Mouse (Mus musculus) thymus, postnatal 0 days (tissue): ENCODE results near the gene Hilpda. TPM values are rescaled to one million over a fixed set of nuclear protein-coding genes. Genes with fewer than 3 reads are reported as not detected.
A peak's percentile ranks its signal among the peaks of the same experiment; 100 is the strongest.

Experiments used
- DNase-seq: peaks from one replicate; pipeline ENCODE4 v3.0.0-alpha.2; 2015; ENCODE audit warnings: low spot score
- polyA plus RNA-seq: library from polyadenylated mRNA; unstranded; fragments of >200 nt; fragmentation: Nextera tagmentation; extraction: Ambion mirVana; gene quantifications from 2 replicates; pipeline ENCODE4 v1.2.1, GENCODE M21; 2015

The Hilpda gene
- polyA plus RNA-seq, 1 experiment from 2014 or later, result 55.2 TPM

DNA sequence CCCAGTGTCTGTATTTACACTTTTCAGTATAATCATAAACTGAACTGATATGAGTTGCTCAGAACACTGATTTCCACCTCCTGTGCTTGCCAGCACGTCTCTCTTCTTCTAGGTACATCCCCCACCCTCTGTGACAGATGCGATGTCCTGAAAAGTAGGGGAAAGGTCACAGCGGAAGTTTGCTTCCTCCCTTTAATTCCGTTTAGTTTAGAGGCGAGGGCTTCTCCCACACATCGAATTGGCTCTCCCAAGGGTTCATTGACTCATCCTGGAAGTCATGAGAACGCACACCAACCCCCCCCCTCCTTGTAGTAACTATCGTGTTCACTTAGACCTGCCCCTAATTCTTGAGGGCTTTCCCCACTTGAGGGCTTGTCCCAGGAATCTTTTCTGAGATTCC is 1.3 kb upstream of the Hilpda start:
- peak; percentile 77 for DNase-seq

DNA sequence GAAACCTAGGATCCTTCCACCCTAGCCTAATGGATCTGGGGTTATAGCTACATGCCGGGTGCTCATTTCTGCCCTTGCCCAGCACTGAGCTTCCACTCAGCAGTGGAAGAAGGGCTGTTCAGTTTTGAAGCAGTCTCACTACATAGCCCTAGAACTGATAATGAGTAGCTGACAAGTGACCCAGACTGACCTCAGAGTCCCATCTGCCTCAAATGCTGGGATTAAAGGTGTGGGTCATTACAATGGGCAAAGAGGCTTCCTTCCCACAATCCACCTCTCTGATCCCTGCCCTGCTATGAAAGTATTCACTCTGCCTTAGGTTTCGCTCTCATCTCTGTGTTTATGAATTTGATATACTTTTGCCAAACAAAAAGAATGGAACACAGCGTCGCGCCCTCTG is 4.5 kb downstream of the Hilpda start:
- DNase-seq, result no peak

DNA sequence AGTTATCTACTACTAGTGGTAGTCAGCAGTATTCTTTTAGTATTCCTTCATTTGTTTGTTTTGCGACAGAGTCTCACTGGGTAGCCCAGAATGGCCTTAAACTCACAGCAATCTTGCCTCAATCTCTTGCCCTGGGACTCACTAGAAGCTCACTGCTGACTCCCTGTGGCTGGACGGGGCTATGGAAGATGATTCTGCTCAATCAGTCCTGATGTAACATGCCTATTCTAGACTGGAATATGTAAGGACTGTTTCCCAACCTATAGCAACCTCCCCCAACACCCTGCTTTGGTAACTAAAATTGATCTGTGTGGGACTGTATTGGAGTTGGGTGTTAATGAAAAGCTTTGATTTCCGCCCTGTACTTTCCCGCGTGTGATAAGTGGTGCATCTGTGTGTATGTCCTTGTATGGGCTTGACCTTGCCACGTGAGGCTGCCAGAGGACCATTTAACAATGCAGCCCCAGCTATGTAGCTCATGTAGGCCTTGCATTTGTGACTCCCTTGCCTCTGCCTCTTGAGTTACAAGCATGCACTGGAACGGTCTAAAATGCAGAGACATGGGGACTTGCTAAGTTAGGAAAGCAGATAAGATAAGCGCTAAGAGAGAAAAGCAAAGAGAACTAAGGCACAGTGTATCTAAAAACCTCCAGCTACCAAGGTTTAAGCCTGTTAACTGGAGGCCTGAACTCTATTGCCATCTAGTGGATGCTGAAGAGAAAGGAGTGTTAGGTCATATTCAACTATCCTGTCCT is 6.4 kb downstream of the Hilpda start:
- peak; percentile 68 for DNase-seq

DNA sequence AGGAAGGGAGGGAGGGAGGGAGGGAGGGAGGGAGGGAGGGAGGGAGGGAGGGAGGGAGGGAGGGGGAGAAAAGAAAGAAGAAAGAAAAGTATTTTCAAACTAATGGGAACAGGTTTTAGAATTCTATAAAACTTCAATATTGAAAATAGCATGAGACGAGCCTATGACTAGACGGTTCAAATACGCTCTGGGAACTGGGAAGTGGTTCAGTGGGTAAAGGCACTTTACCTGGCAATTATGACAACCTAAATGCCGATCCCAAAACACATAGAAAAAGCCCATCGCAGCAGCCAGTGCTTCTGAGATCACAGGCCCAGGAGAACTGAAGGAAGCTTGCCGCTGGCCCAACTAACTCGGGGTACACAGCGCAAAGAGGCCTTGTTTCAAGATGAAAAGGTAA is 7.0 kb downstream of the Hilpda start, which contains the start of gene Fam71f2:
Gene Fam71f2, plus strand, starts transcription at position 301 of the 400 bp plus-strand sequence.
- DNase-seq, result no peak

DNA sequence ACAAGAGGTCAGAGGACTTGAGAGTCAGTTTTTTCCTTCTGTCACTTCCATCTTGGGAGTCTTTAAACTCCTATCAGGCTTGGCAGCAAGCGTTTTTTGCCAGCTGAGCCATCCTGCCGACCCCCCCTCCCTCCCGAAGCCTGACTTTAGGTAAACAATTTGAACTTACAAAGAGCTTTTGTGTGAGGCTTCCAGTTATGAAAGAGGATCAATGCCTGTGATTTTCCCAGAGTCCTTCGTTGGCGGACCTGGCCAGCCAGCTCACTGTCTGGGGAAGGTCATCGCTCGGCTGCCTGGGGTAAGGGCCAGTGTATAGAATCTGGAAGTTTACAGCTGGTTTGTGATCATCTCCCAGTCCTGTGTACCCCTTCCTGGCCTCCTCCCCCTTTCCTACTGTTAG is 8.4 kb downstream of the Hilpda start:
- no peak for DNase-seq

DNA sequence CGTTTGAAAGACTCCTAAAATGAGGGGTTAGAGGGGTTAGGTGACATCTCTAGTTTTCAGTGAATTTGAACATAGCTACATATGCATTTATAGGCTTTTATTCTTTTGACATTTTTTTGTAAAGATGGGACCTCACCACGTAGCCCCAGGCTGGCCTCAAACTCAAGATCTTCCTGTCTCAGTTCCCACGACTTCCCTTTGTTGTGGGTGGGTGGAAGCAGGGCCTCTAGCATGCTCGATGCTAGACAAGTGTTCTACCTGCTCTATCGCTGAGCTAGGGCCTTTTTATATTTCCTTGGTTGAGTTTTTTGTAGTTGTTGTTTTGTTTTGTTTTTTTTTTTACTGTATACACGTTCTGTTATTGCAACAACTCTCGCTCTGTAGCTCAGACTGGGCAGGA is 14.6 kb downstream of the Hilpda start:
- DNase-seq, result peak; percentile 42

DNA sequence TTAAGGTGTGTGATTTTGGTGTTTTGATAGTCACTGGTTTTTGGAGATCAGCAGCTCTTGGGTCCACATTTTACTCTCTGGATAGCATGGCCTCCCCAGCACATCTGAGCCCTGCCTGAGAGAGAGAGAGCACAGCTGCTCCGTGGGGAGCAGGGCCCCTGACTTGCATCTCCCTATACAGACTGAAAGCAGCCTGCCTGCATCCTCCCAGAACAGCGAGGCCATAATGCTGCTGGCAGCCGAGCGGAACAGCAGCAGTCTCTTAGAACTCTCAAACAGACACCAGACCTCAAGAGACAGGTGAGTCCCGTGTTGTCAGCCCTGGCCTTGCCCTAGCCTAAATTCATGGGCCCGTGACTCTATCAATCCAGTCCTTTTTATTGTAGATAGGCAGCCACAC is 15.2 kb downstream of the Hilpda start:
- DNase-seq, result peak; percentile 50

DNA sequence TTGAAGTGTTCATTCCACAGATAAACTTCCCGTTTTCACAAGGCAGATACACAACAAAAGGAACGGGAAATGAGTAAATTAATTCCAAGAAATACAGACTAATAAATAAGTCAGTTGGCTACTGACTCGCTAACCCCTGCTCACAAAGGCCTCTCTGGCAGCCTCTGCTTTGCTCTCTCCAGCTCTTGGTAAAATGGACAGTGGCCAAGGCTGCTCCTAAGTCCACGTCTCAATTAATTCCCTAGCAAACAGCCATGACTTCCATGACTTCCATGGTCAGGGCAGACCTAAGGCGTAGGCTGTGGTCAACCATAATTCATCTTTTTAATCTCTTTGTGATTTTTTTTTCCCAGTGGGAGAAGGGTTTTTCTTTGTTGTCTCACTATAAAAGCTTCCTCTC is 15.7 kb downstream of the Hilpda start:
- no peak for DNase-seq

DNA sequence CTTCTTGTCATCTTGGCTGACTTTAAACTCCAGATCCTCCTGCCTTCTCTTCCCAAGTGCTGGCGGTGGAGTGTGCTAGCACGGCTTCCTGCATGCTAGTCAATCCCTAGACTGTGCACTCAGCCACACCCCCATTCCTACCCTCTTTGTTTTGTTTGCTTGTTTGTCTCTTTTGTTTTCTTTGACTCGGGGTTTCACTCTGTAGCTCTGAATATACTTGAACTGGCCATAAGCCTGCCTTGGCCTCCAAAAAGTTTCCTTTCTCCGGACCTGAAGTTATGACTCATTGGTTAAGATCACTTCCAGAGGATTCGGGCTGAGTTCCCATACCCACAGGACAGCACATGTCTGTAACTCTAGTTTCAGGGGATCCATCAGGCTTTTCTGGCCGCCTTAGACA is 16.4 kb downstream of the Hilpda start:
- no peak for DNase-seq

DNA sequence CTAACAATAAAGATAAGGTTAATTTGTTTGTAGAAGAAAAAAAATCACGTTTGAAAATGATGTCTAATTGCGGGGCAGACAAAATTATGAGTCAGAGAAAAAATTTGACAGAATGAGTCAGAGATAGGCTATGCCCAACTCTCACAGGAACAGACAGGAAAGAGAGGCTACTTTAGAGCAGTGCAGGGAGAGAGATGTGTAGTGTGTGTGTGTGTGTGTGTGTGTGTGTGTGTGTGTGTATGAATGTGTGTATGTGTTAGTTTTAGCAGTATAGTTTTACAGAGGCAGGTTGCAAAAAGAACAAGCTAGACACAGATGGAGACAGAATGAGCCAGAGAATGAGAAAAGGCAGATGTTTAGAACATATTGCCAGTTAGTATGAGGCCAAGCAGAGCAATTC is 26.8 kb downstream of the Hilpda start:
- DNase-seq, result no peak

DNA sequence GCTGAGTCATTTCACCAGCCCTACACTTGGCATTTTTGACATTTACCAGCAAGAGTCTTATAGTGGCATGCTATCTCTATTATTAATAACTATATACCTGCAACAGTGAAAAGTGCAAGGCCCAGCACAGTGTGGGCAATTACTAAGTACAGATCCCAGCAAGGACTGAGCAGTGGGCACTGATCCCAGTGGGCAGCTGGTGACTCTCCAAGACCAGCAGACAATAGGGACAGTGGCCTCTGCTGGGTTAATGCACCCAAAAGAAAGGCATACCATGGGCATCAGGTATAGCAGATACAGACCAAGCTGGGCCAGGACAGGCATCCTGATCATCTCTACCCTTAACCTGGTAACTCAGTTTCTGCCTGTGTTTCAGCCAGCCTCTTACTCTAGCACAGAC is 31.0 kb downstream of the Hilpda start:
- DNase-seq, result no peak

DNA sequence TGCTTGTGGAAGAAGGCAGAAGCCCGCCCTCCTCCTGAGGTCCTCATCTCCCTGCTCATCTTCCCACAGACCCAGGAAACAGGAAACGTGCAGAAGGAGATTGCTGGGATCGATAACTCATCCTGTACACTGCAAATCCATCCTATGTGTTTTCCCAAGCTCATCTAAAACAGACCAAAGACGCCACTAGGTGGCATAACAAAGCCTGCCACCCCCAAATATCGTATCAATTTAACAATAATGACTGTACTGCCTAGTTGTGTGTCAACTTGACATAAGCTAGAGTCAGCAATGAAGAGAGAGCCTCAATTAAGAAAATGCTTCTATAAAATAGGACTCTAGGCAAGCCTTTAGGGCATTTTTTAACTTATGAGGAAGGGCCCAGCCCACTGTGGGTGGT is 31.4 kb downstream of the Hilpda start:
- DNase-seq, result no peak

DNA sequence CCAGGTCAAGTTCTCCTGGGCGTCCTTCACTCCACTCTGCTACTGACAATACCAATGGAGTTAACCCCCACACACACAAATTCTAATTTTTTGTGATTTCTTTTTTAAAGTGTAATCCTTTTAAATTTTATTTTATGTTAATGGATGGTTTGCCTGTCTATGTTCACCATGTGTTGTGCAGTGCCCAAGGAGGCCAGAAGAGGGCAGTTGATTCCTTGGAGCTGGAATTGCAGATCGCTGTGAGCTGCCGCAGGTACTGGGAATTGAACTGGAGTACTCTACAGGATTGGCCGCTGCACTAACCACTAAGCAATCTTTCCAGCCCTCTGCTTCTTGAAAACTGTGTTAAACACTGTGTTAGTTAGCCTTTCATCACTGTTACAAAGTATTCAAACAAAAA is 33.2 kb downstream of the Hilpda start:
- no peak for DNase-seq

DNA sequence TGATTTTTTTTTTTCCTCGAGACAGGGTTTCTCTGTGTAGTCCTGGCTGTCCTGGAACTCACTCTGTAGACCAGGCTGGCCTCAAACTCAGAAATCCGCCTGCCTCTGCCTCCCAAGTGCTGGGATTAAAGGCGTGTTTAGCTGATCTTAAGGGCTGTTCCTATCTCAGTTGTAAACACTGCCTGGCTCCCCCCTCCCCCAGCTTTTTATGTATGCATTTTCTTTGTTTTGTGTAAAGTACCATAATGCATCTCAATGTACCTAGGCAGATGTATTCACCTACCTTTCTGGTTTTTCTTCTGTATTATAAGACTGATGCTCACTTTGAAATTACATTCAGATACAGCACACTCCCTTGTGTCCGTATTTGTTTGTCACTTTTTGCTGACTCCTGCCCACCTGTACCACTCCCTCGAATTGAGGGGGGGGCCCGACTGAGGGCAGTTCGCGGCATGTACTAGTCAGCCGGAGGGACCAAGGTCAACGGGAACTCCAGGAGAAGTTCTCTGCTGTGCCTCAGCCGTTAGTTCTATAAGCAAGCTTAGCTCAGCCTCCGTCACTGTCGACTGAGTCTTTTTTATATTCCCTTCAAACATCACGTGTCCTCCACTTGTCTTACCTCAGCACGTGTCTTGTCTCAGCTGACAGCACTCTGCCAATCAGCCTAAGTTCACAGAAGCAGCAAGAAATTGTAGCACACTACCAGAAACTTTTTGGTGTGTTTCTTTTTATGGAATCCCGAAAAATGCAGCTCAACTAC is 36.7 kb downstream of the Hilpda start:
- DNase-seq, result no peak

DNA sequence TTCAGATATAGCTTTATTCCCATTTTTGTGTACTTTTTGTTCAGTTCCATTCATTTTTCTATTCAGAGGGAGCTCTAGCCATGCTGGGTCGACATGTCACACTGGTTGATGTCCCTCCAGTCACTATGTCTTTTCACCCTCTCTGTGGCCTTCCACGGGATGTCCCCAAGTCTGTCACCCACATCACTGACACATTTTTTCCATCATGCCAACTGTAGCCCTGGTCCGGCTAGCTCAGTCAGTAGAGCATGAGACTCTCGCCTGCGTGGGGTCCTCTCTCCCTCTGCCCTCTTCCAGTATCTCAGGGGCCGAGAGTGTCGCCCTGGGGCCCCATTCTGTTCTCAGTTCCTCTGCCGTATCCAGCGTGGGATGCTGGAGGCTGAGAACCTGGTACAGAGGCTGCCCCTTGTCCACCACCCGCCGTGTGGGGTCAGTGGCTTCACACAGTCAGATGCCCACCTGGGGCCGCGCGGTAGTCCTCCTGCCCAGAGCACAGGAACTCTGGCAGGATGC is 41.5 kb downstream of the Hilpda start:
- DNase-seq, result no peak

DNA sequence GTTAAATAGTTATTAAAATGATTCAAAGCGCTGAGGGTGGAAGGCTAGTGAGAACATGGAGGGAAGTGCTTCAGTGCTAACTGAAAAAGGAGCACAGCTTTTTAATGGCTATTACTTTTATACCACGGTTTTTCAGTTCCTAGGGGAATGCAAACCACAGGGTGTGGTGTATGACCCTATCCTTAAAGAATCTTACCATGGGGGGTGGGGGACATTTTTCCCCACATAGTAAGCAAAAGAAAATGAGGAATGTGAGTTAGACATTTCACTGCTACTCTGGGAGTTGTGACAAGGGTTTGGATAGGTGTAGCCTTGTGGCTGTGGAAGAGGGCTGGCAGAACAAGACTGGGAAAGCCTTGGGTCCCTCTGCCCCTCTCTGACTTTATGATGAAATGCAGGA is 45.0 kb downstream of the Hilpda start:
- no peak for DNase-seq

DNA sequence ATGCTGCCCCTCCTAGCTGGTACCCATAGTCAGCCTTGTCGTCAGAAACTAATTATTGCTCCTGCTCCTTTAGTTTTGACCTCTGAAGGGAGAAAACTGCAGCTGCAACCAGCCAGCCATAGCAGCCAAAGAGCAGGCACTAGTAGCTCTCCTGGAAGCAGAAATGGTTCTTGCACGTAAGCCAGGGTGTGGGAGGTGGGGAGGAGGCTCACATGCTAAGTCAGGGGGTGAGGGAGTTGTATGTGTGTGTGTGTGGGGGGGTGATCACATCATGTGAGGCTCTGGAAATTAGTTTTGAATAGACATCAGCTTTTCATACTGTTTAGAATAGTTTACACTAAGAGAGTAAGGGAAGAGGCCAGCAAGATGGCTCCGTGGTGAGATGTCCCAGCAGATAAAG is 45.7 kb downstream of the Hilpda start:
- no peak for DNase-seq

DNA sequence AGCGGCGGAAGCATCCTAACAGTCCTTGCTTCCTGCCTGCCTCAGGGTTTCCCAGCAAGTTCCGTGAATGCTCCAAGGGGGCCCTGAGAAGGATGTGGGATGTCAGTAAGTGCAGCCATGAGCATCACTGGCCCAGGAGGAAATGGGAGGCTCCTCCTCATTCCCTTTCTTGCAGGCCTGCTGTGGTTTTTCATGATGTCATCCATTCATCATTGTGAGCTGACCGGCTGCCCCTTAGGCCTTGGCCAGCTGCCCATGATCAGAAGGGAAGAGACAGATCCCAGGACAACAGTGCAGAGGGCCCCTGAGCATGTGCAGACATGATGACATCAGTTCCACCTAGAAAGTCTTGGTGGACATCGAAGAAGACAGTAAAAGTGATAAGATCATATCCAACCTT is 46.6 kb downstream of the Hilpda start, which contains the start of gene Fam71f1:
Gene Fam71f1, plus strand, starts transcription at position 262 of the 400 bp plus-strand sequence.
- DNase-seq, result no peak

DNA sequence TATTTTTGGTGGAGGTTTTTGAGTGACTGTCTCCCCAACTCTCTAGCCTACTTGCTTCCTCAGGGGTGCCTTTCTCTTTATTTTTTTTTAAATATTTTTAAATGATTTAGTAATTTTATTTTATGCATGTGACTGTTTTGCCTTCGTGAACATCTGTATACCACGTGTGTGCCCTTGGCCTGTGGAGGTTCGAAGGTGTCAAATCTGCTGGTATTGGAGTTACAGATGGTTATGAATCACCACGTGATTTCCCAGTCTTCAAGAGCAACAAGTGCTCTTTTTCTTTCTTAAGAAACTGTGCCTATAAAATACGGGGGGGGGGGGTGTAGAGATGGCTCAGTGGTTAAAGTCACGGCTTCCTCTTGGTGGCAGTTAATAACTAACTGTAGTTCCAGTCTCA is 49.3 kb downstream of the Hilpda start:
- no peak for DNase-seq

DNA sequence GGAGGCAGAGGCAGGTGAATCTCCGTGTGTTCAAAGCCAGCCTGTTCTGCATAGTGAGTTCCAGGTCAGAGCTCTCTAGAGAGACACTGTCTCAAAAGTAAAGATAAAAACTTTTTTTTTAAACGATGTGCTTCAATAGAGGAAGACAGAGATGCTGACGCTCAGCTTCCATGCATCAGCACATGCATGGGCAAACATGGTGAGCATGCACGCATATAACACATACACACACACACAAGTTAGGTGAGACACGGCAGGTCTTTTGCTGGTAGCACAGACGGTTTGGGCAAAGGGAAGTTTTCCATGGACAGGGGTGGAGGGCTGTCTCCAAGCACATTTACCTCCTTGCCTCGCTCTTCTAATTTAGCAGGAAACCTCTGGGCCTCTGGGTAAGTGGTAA is 49.9 kb downstream of the Hilpda start:
- DNase-seq, result no peak

DNA sequence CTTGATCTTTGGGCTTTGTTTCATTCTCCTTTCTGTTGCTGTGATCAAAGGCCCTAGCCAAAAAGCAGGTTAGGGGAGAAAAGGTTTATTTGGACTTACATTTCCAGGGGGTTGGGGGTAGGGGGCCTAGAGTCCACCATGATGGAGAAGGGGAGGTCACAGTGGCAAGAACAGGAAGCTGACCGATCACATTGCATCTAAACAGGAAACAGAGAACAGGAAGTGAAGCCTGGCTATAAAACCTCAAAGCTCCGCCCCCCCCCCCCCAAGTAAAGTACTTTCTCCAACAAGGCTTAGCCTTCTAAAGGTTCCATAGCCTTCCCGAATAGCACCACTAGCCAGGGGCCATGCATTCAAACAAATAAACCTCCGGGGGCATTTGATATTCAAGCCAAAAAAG is 50.4 kb downstream of the Hilpda start:
- DNase-seq, result no peak
